Mouse (Mus musculus) erythroid progenitor cell, adult 5-6 weeks (primary cell): Measurements from ENCODE around the gene Fam189a1. TPM values are rescaled to one million over a fixed set of nuclear protein-coding genes. Genes with fewer than 3 reads are reported as not detected.

Experiments used
- ATAC-seq: replicated peaks from 2 replicates; pipeline ENCODE4 v1.8.0; 2016; ENCODE audit warnings: moderate number of reproducible peaks, mild to moderate bottlenecking, moderate TSS enrichment, inconsistent platforms; ENCODE audit not compliant: poor library complexity, low FRiP score, severe bottlenecking
- total RNA-seq, 2 experiments: library from RNA; stranded (forward) in 1 of 2; stranded (reverse) in 1 of 2; fragments of 150-400 nt in 1 of 2; fragments of 186-747, 209-891 nt in 1 of 2; gene quantifications; 2 replicates each; pipeline versions ENCODE4 v1.2.3 to v1.2.4; 2015 to 2017; ENCODE audit warnings: low replicate concordance in 2 of 2

The Fam189a1 gene
- total RNA-seq (2015; ENCODE audit: low replicate concordance) (not detected in 2 replicates), total RNA-seq (2017; ENCODE audit: low replicate concordance) (0.26 TPM in 1 of 2 replicates, not detected in the other)

DNA sequence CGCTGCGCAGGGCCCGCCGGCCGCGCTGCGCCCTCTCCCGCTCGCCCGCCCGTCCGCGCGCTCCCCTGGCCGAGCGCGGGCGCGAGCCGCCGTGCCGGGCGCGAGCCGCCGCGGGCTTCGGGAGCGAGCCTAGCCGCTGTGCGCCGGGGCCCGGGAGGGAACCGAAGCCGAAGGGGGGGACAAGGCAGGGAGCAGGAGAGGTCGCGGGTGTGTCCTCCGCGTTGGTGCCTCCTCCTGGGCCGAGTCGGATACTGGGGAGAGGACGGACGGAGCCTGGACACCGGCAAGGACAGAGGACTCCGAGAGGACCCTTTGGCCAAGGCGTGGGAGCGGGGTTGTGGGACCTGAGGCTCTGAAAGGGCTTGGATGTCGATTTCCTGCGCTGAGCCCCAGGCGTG, at the start of gene Fam189a1:
TSS of gene Fam189a1 (minus strand) at position 57 of the 398 bp plus-strand sequence.
- ATAC-seq = no peak

DNA sequence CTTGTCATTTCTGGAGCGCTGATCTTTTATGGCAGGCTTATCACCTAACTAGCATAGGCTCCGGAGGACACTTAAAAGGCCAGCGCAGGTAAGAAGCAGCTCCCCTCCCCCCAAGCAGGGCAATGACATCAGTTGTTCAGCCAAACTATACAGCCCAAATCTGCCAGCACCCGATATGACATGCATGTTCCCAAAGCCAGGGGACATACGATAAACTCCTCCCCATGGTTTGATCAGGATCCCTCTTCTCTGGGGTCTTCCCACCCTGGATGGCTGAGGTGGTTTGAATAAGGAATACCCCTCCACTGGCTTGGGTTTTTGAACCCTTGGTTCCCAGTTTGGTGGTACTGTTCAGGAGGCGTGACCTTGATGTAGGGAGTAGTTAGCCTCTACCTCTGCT, 49.7 kb upstream of the Fam189a1 start:
- ATAC-seq = no peak

DNA sequence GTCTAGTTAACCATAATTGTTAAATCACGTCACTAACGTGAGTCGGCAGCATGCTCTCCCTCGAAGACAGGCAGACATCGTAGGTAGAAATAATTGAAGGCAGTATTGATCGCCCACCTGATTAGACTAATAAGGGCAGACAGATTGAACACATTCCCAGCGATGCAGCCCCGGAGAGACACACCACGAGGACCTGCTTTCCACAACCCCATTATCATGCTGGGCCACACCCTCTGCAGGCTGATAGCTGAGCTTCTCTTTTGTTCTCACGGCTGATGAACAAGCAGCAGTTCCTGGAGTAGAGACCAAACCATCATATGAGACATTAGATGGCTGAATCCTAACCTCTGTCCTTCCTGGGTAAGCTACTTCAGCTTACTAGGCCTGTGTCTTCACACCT, 46.3 kb upstream of the Fam189a1 start:
- ATAC-seq = no peak

DNA sequence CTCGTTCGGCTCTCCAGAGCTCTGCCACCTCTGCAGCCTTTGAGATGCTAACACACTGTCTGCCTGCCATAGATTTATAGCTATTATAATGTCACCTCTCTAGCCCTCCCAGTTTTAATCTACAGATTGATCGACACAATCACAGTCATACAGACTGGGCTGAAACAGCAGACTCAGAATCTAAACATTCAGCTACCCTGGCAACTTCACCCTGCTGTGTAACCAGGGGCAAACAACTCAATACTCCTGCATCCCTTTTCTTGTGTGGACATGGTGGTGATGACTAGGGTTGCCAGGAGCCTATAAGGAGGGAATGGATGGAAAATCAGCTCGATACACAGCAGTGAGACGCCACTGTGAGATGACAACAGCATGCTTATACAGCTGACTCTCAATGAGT, 24.3 kb upstream of the Fam189a1 start:
- no peak for ATAC-seq

DNA sequence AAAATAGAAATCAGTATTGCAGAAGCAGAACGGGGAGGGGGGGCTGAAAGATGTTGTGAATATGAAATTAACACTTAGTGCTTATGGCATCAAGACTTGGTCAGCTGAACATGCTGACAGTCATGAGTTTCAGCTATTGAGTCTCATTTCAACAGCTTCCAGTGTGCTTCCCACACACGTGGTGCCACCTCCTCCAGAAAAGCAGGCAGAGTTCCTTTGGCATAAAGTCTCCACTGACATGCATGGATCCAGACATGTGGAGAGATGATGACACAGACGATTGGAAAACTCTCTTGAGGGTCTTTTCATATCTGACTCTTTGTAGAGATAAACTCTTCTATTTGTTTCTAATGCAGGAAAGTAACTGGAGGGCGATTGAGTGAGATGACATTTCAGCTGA, 14.4 kb upstream of the Fam189a1 start:
- no peak for ATAC-seq

DNA sequence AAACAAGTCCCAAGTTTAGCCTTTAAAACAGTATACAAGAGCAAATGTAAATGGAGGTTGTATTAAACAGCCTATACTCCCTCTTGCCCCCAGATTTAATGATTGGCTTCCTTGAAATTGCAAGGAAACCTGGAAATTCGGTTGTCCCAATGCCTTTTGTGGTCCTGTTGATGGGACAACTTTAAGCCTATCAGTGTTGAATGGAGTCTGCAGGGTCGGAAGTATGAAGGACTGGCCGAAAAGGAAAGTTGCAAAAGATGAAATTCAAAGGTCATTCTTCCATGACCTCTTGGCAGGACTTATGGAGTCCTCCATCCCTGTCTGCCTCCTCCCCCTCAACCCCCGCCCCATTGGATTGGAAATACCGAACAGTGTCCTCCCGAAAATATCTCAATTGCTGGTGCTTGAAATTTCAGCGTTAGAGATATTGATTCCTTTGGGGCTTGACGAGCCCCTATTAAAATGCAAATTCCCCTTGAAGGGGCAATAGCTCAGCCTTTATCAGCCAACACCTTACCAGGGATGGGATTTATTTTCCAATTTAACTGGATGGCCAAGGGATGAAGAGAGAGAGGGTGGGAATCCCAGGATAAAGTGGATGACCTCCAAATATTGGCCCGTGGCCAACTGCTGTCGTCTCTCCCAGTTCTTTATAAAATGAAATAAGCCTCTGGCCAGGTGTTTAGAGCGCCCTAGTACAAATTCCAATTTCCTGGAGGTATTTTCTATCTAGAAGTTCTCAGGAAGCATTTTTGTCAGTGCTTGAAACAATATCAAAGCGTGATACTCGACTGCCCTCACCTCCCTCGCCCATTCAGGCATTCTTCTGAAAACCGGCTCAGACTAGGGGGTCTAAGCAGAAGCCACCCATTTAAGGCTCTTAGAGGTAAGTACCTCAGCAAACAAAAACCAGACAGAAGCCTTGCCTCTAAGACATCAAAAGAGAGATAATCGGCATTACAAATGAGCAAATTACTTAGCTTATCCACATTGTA, 958 bp upstream of the Fam189a1 start:
- ATAC-seq = no peak

DNA sequence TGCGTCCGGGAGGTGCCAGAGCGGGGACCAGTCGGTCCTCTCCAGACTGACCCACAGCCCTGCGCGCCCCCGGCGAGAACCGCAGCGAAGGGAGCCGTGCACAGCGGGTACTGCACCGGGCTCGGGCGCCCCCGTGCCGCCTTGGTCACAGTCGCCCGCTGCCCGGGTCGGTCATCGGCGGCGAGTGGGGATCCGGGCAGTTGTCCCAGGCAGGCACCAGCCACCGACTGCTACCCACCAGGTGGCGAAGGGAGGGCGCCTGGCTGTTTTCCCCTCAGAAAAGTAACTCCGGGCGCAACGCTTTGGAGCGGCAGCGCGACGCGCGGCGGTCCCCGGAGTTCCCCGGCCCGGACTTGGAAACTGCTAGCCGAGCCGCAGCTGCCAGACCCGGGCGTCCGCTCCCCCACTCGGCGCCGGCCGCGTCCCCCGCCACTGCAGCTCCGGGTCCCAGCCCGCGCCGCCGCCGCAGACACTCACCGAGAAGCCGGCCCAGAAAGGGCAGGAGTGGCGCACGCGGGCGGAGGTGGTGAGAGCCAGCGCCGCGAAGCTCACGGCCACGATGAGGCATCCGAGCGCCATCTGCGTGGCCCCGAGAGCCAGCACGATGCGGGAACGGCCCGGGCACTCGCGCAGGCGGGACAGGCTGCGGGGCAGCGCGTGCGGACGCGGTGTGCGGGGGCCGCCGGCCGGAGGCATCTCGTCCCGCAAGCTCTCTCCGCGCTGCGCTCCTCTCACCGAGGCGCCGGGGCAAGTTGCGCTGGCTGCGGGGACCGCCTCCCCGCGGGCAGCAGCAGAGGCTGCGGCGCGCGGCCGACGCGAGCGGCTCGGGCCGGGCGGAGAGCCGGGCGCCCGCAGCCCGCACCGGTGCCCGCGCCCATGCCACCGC, 499 bp downstream of the Fam189a1 start:
- no peak for ATAC-seq

DNA sequence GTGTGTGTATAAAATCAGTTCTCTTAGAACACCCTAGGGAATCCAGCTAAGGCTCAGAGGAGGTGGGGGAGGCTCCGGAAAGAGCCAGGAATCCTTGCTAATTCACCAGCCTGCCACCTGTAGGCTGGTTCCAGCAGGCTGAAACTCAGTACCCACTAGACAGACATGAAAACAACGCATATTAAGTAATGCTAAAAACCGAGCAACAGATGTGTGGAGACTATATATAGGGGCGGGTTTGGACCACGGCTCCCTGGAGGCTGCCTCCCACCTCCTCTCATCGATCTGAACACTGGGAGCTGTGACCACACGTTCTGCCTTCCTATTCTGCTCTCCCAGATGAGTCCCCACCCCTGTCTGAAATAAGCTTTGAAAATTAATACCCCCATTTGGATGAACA, 1.8 kb downstream of the Fam189a1 start:
- ATAC-seq = no peak

DNA sequence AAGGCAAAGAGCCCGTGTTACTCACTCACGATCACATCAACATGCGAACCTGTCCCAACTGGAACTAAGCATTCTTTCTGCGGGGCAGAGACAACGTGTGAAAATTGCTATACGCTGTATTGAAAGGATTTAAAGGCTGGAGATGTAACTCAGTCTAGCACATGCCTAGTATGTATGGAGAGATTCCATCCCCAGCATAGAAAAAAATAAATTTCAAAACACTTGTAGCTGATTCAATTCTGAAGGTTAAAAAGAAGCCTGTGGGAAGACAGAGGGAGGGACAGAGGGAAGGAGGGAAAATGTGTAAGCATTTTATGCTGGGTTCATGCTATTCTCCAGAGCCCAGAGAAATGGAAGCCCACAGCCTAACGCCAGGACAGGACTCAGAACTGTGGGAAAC, 2.5 kb downstream of the Fam189a1 start:
- ATAC-seq = no peak

DNA sequence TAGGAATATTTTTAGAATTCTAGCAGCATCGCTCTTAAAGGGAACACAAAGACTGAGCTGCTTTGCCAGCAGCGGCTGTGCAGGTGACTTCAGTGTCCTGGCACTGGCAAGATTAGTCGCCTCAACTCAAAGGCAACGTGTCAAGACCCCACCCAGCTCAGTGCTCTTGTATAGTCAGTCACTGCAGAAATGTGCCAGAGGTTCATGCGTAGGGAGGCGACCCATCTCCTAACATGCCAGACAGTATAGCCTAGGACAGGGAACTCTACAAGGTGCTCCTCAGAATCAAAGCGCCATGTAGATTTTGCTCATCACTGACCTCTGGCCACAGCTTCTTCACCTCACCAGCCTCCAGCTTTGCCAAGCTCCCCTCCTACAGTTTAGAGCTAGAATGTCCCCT, 4.8 kb downstream of the Fam189a1 start:
- no peak for ATAC-seq

DNA sequence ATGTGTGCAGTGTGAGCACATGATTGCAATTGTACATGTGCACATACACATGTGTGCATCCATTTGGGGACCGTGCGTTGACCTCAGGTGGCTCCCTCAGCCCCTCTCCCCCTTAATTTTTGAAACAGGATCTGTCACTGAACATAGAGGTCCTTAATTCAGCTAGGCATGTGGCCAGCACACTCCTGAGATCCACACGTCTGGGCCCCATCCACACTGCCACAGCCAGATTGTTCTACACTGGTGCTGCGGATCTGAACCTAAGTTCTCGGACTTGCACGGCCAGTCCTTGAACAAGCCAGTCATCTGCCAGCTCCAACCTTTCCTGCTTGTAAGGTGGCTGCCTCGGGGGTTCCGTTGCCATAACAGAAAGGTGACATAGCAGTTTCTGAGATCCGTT, 7.3 kb downstream of the Fam189a1 start:
- no peak for ATAC-seq

DNA sequence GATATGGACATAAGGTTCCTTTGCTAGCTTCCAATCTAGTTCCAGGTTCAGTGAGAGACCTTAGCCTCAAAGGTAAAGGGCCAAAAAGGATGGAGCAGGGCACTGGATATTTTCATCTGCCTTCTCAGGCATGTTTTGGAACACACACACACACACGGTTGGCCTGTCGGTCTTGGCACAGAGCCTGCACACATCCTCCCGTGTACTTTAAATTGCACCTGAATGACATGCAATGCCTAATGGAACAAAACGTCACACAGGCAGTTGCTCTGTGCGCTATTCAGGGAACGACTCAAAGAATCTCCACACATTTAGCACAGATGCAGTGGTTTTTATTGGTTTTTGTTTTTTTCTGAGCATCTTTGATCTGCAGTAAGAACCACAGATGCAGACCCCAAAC, 11.5 kb downstream of the Fam189a1 start:
- ATAC-seq = no peak

DNA sequence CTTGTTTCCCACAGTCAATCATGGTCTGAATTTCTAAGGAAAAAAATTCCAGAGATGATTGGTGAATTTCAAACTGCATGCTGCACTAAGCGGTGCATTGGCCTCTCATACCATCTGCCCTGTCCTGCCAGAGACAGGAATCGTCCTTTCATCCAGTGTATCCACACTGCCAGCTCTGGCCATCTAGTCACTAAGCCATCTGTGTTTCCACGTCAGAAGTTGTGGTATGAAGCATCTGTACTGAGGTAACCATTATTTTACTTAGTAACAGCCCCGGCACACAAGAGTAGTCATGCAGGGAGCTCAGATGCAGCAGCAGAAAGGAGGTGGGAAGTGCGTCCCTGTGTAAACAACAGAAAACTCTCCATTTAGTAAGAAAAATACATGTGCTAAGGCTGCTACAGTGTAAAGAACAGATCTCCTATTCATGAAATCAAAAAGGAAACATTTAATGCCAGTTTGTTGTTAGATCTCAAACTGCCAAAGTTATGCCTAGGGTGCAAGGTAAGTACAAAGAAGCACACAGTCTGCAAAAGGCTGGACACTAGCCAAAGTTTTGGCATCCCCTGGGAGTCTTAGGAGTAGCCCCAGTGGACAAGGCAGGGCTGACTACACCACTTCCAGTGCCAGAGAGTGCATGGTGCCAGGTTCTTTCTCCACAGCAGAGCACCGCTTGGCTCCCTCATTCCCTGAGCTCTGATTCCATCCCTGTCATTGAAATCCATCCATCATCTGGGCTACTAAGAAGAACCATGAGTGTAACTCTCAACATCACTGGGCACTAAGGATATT, 14.3 kb downstream of the Fam189a1 start:
- no peak for ATAC-seq

DNA sequence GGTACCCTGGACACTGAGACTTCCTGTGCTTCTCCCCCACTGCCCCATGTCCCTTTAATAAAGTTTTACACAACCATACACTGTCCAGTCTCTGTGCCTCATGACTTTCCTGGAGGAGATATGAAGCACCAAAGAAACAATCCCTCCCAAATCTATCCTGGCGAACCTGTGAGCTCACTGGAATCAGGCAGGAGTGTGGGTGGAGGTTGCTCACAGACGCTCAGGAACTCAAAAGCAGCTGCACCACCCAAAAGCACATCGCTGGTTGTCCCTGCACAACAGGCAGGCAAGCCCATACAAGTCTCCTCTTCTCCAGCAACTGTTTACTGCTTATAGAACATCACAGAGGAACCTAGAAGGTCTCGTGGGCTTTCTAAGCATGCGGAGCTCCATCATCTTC, 15.5 kb downstream of the Fam189a1 start:
- no peak for ATAC-seq

DNA sequence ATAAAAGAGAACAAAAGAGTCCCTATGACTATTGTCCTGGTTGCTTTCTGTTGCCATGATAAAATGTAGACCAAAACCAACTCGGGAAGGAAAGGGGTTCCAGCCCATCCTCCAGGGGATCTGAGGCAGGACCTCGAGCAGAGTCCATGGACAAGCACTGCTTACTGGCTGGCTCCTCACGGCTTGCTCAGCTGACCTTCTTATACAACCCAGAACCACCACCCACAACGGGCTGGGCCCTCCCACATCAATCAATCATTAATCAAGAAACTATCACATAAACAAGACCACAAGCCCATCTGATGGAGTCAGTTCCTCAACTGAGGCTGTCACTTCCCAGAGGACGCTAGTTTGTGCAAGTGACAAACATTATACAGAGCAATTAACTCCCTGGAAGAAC, 16.3 kb downstream of the Fam189a1 start:
- no peak for ATAC-seq

DNA sequence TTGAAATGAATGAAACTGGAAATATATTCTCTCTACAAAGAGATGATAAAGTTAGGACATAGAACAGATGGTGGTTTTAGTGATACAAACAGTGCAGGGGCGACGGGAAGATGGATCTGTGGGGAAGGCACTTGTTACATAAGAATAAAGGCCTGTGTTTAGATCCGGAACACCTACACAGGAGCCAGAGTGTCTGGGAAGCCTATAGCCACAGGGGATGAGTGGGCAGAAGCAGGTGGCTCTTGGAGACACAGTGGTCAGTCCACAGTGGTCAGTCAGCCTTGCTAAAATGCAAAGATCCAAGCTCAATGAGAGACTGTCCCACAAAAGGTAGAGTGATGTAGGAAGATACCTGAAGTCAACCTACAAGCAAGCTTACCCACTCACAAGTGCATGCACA, 32.6 kb downstream of the Fam189a1 start:
- no peak for ATAC-seq

DNA sequence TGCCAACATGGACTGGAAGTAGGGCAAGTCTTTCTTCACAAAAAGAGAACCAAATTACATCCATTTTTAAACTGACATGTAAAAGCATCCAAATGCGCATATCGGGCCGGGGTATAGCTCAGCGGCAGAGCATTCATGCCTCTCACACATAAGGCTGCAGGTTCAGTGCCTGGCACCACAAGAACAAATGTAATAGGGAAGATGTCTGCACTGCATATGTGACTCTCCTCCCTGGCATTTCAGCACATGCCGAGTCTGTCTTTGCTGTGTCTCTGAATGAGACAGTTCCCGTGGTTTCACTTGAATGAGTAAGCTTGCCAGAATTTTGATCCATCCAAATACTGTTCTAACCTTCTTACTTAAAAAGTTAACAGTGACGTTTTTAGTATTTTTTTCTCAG, 39.5 kb downstream of the Fam189a1 start:
- no peak for ATAC-seq

DNA sequence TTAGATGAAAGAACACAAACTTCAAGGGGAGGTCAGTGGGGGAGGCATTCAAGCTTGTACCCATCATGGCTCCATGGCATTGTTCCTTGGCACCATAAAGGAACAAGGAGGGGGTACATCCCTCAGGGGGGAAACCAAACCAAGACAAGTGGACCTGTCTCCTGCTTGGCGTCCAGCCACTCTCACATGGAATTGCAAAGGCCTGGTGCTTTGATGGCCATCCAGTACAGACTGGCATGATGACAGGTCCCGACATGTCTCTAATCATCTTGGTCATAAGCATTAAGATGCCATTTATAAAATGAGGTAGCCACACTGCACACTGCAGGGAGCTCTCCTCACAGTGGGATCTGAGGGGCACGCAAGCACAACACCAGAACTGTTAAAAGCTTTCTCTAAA, 41.0 kb downstream of the Fam189a1 start:
- ATAC-seq = no peak

DNA sequence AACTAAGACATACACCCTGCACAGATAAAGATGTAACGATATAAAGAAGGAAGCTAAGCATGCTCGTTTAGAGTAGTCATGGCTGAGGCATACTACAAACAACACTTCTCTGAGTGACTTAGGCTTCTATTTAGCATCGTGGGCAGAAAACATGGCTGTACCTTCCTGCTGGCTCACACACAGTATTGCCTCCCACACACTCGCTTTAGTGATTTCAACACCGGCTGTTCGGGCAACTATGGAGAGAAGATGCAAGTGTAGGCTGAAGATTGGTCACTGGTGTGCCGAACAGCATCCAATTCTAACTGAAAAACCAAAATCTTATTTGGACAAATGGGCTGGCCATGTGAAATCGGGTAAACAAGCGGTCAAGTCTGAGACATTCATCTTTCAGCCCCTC, 44.7 kb downstream of the Fam189a1 start:
- ATAC-seq = no peak

DNA sequence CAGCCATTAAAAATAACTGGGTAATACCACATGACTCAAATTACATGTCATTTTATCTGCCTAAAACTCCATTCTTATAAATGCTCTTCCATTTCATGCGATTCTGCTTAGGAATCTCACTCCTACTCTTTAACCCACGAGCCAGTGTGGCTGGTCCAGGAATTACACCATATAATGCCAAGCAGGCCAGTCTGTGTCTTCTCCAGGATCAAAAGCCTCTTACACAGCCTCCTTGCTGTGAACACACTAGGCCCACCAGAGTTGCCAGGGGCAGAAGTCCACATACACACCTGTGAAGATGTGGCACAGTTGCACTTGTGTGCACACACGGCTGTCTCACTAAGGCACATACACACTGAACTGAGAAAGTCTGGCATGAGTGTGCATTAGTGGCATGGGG, 50.8 kb downstream of the Fam189a1 start:
- ATAC-seq = no peak
